Comparison of ENCODE assay signal across 10 mouse cellular contexts in genomic region chr3:138095718-138096117, GRCm38 (mm10). TPM values are rescaled to one million over a fixed set of nuclear protein-coding genes. Genes with fewer than 3 reads are reported as not detected.
A peak's percentile ranks its signal among the peaks of the same experiment; 100 is the strongest.
DNase-seq lines count a peak whose midpoint lies in the region; ATAC-seq and TF ChIP-seq lines count a peak whose summit lies in the region.
"Had no signal": no experiment of that assay in that cellular context is flagged by ENCODE, and none has a peak within 500 bp of the region (broad histone marks: within the 10 kb centered on the region; RNA-seq: fewer than 3 reads in every experiment).

No protein-coding gene starts in this region.

- no peak overlapping the region for H3K27ac ChIP-seq in kidney, adult 2 months (ENCODE audit: insufficient read depth, low read depth, low read length)
- H3K27ac ChIP-seq in stomach, postnatal 0 days (replicated peaks): peak overlapping the region; percentile 24; the same call in 1 of the 2 replicates

- H3K4me2 ChIP-seq in stomach, postnatal 0 days (replicated peaks; ENCODE audit: low read depth): no peak overlapping the region

- peak; percentile 11 to 20 for DNase-seq in cerebellum, adult 18-20 months
- no peak for DNase-seq in cerebellum, adult 8-10 months
- DNase-seq in kidney, adult 2 months: peak; percentile 8
- no peak for DNase-seq in kidney, postnatal 25 days
- DNase-seq in retina, postnatal 1 day: peak; percentile 58
- no peak for DNase-seq in retina, embryonic 14.5 days (ENCODE audit: low spot score)
- no peak for DNase-seq in stomach, postnatal 0 days (ENCODE audit: low spot score)
- no peak for DNase-seq in right cerebral cortex, postnatal 4 days

- H3K9ac ChIP-seq in stomach, postnatal 0 days (ENCODE audit: low read length): no peak overlapping the region

- TF ChIP-seq POLR2A in kidney, adult 2 months (IDR thresholded peaks at IDR 0.05; ENCODE audit: low read depth, low read length): no peak

- WGBS in kidney, adult 2 months: 35% methylated on average over 10 of the region's 10 CpGs
- WGBS in stomach, postnatal 0 days: 63% methylated on average over 10 of the region's 10 CpGs

- H3K36me3 ChIP-seq in kidney, adult 2 months (ENCODE audit: control insufficient read depth, insufficient read depth, low read length): no peaks in the 10 kb centered on the region
- no peaks in the 10 kb centered on the region for H3K36me3 ChIP-seq in stomach, postnatal 0 days (ENCODE audit: control insufficient read depth, insufficient read depth, low read length)

- H3K4me1 ChIP-seq in kidney, adult 2 months (ENCODE audit: control insufficient read depth, insufficient read depth, low read length): no peaks in the 10 kb centered on the region
- no peaks in the 10 kb centered on the region for H3K4me1 ChIP-seq in stomach, postnatal 0 days (replicated peaks; ENCODE audit: control insufficient read depth, insufficient read depth)

- no peak for TF ChIP-seq CTCF in kidney, adult 2 months (conservative IDR thresholded peaks at IDR 0.05; ENCODE audit: insufficient read depth, insufficient read length, low read depth, low read length)
- TF ChIP-seq CTCF in stomach, postnatal 0 days (IDR thresholded peaks at IDR 0.05; ENCODE audit: low read depth): no peak

- H3K4me3 ChIP-seq in kidney, adult 2 months (ENCODE audit: insufficient read depth, low read depth, low read length): no peak overlapping the region
- no peak overlapping the region for H3K4me3 ChIP-seq in stomach, postnatal 0 days (ENCODE audit: low read depth, low read length)

- ATAC-seq in stomach, postnatal 0 days (ENCODE audit: low FRiP score, low TSS enrichment): no peak
- ATAC-seq: activated CD4-positive, CD25-positive, alpha-beta regulatory T cell, adult 4 months had no signal

- H3K27me3 ChIP-seq in kidney, adult 2 months (replicated peaks; ENCODE audit: control insufficient read depth, insufficient read depth, low read length): no peaks in the 10 kb centered on the region
- H3K27me3 ChIP-seq in stomach, postnatal 0 days (ENCODE audit: control insufficient read depth, insufficient read depth, low read length): no peaks in the 10 kb centered on the region

- TF ChIP-seq EP300 in stomach, postnatal 0 days (optimal IDR thresholded peaks at IDR 0.05): no peak

- no peaks in the 10 kb centered on the region for H3K9me3 ChIP-seq in stomach, postnatal 0 days (ENCODE audit: control insufficient read depth, low read length)

RNA-seq across cellular contexts. Expression of gene Gm5105, which starts 28.5 kb away (rescaled TPM):
- 0.08 TPM in 1 of 2 replicates, not detected in the other for polyA plus RNA-seq in kidney, adult 2 months (2012; rRNA removed)
- polyA plus RNA-seq in stomach, postnatal 0 days (2015; fragmentation: Nextera tagmentation; extraction: Ambion mirVana): 0.06 TPM in 1 of 2 replicates, not detected in the other
- polyA plus RNA-seq: activated CD4-positive, CD25-positive, alpha-beta regulatory T cell, adult 4 months; liver, embryonic 16.5 days had no signal

RNA-seq across cellular contexts. Expression of gene 1110002E22Rik, which starts 30.9 kb away (rescaled TPM):
- polyA plus RNA-seq in kidney, adult 2 months (2012; rRNA removed): 0.01 and 0.42 TPM in 2 replicates
- polyA plus RNA-seq in stomach, postnatal 0 days (2015; fragmentation: Nextera tagmentation; extraction: Ambion mirVana): 0.04 and 0.07 TPM in 2 replicates
- polyA plus RNA-seq: activated CD4-positive, CD25-positive, alpha-beta regulatory T cell, adult 4 months had no signal

RNA-seq across cellular contexts. Expression of gene Trmt10a, which starts 47.5 kb away (rescaled TPM):
- 1.5 and 2.0 TPM in 2 replicates for polyA plus RNA-seq in kidney, adult 2 months (2012; rRNA removed)
- polyA plus RNA-seq in stomach, postnatal 0 days (2015; fragmentation: Nextera tagmentation; extraction: Ambion mirVana): 4.5 and 5.3 TPM in 2 replicates

RNA-seq across cellular contexts. Expression of gene Mttp, which starts 49.0 kb away (rescaled TPM):
- polyA plus RNA-seq in kidney, adult 2 months (2012; rRNA removed): 6.0 and 6.9 TPM in 2 replicates
- polyA plus RNA-seq in stomach, postnatal 0 days (2015; fragmentation: Nextera tagmentation; extraction: Ambion mirVana): 14.1 TPM in 2 replicates

Comparison
In these comparisons a context has a peak if more than half of its experiments do, and no peak if none do; other contexts are left out.
1. DNase-seq: peak in cerebellum, adult 18-20 months (2 of 2), kidney, adult 2 months (single experiment) and retina, postnatal 1 day (single experiment); none in cerebellum, adult 8-10 months (single experiment), kidney, postnatal 25 days (0 of 2), retina, embryonic 14.5 days (single experiment), stomach, postnatal 0 days (single experiment) and right cerebral cortex, postnatal 4 days (single experiment).